Mouse (Mus musculus) G1E (cell line): ENCODE results near the gene Ube2l3.

Experiments used
- CTCF ChIP-seq: IDR thresholded peaks from 2 replicates; pipeline ENCODE4 v1.5.1; 2012; ENCODE audit warnings: low read depth, low read length, inconsistent platforms, mixed read lengths
- GATA1 ChIP-seq: IDR thresholded peaks from 2 replicates; pipeline ENCODE4 v1.6.1; 2012; ENCODE audit warnings: borderline replicate concordance, low read length, inconsistent platforms, mixed read lengths
- GATA2 ChIP-seq: IDR thresholded peaks from 2 replicates; pipeline ENCODE4 v1.6.1; 2012; ENCODE audit warnings: low read depth, low read length, inconsistent platforms, borderline replicate concordance

- TF ChIP-seq CTCF = no peak
- TF ChIP-seq GATA2 = no peak
- no peak for TF ChIP-seq GATA1
These were observed 8.6 kb downstream of the Ube2l3 start for GRCm38 (mm10) chr16:17193823-17194222.
